Mouse (Mus musculus): ENCODE measurements around the gene Spata18.

DNA sequence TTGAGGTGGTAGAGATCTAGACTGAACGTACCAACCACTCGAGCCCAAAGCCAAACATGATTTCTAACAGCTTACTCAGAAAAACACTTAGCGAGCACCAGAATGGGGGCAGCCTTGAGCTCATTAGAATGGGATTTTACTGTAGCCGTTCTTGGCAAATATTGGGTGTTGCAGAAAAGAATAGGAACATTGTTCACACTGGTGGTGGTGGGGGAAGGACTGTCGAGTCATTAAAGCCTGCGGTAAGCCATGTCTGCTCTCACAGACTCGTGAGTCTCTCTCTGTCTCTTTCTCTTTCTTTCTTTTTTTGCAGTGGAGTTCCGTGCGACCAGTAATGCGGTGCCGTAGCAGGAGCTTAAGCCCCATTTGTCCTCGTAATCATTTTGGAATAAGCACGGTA lies 25.4 kb downstream of the Spata18 start:
- TF ChIP-seq GATA1 (IDR thresholded peaks at IDR 0.05; ENCODE audit: borderline replicate concordance, low read length) (no peak), FLI1 (IDR thresholded peaks at IDR 0.05; ENCODE audit: low read length) (no peak)
